Mouse (Mus musculus): ENCODE measurements around the gene Olfr1277. TPM values are rescaled to one million over a fixed set of nuclear protein-coding genes. Genes with fewer than 3 reads are reported as not detected.

Gene Olfr1277
- not detected for total RNA-seq (2021)
- long read RNA-seq, experiment 1: 0 reads
- long read RNA-seq, experiment 2: 0 reads

GRCm38 (mm10) chr2:111274006-111274405 lies at the start of gene Olfr1277:
Olfr1277 (minus strand) TSS chr2:111274106.
- DNase-seq: no peak

GRCm38 (mm10) chr2:111313717-111314116 lies 39.8 kb upstream of the Olfr1277 start, which contains the start of gene Olfr1280:
Olfr1280 (plus strand) TSS chr2:111314017.
- no peak for DNase-seq

- no peak for DNase-seq
These were observed 26.5 kb upstream of the Olfr1277 start, which contains the start of gene Olfr1279 for GRCm38 (mm10) chr2:111300374-111300773. Olfr1279 (plus strand) TSS chr2:111300635.

- no peak for DNase-seq
These were observed 24.6 kb upstream of the Olfr1277 start for GRCm38 (mm10) chr2:111298541-111298940.

- no peak for DNase-seq
These were observed 15.9 kb upstream of the Olfr1277 start, which contains the start of gene Olfr1278 for GRCm38 (mm10) chr2:111289836-111290235. Olfr1278 (plus strand) TSS chr2:111290136.

- no peak for DNase-seq
These were observed 19.7 kb downstream of the Olfr1277 start, which contains the start of gene Olfr1276 for GRCm38 (mm10) chr2:111254216-111254615. Olfr1276 (plus strand) TSS chr2:111254516.

- DNase-seq: no peak
These were observed 38.7 kb downstream of the Olfr1277 start, which contains the start of gene Olfr1275 for GRCm38 (mm10) chr2:111235186-111235585. Olfr1275 (minus strand) TSS chr2:111235286.

- DNase-seq: no peak
These were observed 44.4 kb downstream of the Olfr1277 start, which contains the start of gene 4930430A15Rik for GRCm38 (mm10) chr2:111229502-111229901. 4930430A15Rik (minus strand) TSS chr2:111229602.

Other genes with a start within 250 kb of the Olfr1277 start
- gene Gm13941, start 168.1 kb downstream of the Olfr1277 start, total RNA-seq (2021): not detected
- not detected for gene Gm15130, start 121.2 kb downstream of the Olfr1277 start, total RNA-seq (2021)
- gene 4930430A15Rik, start 44.5 kb downstream of the Olfr1277 start, total RNA-seq (2021): not detected
- not detected for gene Olfr1275, start 38.8 kb downstream of the Olfr1277 start, total RNA-seq (2021)
- gene Olfr1276, start 19.6 kb downstream of the Olfr1277 start, total RNA-seq (2021): not detected
- gene Olfr1278, start 16.0 kb upstream of the Olfr1277 start, total RNA-seq (2021): not detected
- gene Olfr1279, start 26.5 kb upstream of the Olfr1277 start, total RNA-seq (2021): not detected
- gene Olfr1280, start 39.9 kb upstream of the Olfr1277 start, total RNA-seq (2021): not detected
- not detected for gene Olfr1281, start 52.4 kb upstream of the Olfr1277 start, total RNA-seq (2021)
- not detected for gene Olfr1282, start 62.0 kb upstream of the Olfr1277 start, total RNA-seq (2021)
- not detected for gene Olfr1283, start 92.7 kb upstream of the Olfr1277 start, total RNA-seq (2021)
- gene Olfr1284, start 101.4 kb upstream of the Olfr1277 start, total RNA-seq (2021): not detected
- gene Olfr1286, start 149.0 kb upstream of the Olfr1277 start, total RNA-seq (2021): not detected
- not detected for gene Olfr1287, start 175.0 kb upstream of the Olfr1277 start, total RNA-seq (2021)
- not detected for gene Olfr1288, start 200.0 kb upstream of the Olfr1277 start, total RNA-seq (2021)
- not detected for gene Olfr1289, start 206.7 kb upstream of the Olfr1277 start, total RNA-seq (2021)
- gene Olfr1290, start 219.7 kb upstream of the Olfr1277 start, total RNA-seq (2021): not detected
- gene Olfr1291-ps1, start 223.1 kb upstream of the Olfr1277 start, total RNA-seq (2021): not detected